Mouse (Mus musculus) midbrain, embryonic 11.5 days (tissue): ENCODE data around the gene Stk39. TPM values are rescaled to one million over a fixed set of nuclear protein-coding genes. Genes with fewer than 3 reads are reported as not detected.

Experiments used
- ATAC-seq: fragments of 200-750 bp; cut with Nextera tagmentation; 2 replicates; pipeline ENCODE4 v1.8.0; 2017; ENCODE audit warnings: moderate TSS enrichment, moderate library complexity; ENCODE audit not compliant: low FRiP score
- DNase-seq: peaks from one replicate; pipeline ENCODE4 v3.0.0; 2015; ENCODE audit warnings: low spot score; ENCODE audit errors: missing footprints
- H3K27ac ChIP-seq: fragments of 300-500 bp; sonication (generic); 2 replicates; pipeline ENCODE4 v1.5.1; 2014; ENCODE audit warnings: low read depth, low read length
- H3K27me3 ChIP-seq: fragments of 300-500 bp; sonication (generic); 2 replicates; pipeline ENCODE4 v1.6.1; 2014; ENCODE audit warnings: mild to moderate bottlenecking, low read length, moderate library complexity, mixed read lengths; ENCODE audit not compliant: control insufficient read depth, insufficient read depth
- H3K36me3 ChIP-seq: fragments of 300-500 bp; sonication (generic); 2 replicates; pipeline ENCODE4 v1.6.1; 2014; ENCODE audit warnings: mild to moderate bottlenecking, low read length, moderate library complexity, mixed read lengths; ENCODE audit not compliant: control insufficient read depth, insufficient read depth
- H3K4me1 ChIP-seq: fragments of 300-500 bp; sonication (generic); 2 replicates; pipeline ENCODE4 v1.6.1; 2014; ENCODE audit warnings: low read length; ENCODE audit not compliant: control insufficient read depth, insufficient read depth
- H3K4me2 ChIP-seq: fragments of 300-500 bp; sonication (generic); 2 replicates; pipeline ENCODE4 v1.6.1; 2014; ENCODE audit warnings: mild to moderate bottlenecking, moderate library complexity
- H3K4me3 ChIP-seq: fragments of 300-500 bp; sonication (generic); 2 replicates; pipeline ENCODE4 v1.5.1; 2014; ENCODE audit warnings: low read depth, low read length
- H3K9ac ChIP-seq: fragments of 300-500 bp; sonication (generic); 2 replicates; pipeline ENCODE4 v1.6.1; 2014; ENCODE audit warnings: low read length
- H3K9me3 ChIP-seq: fragments of 300-500 bp; sonication (generic); 2 replicates; pipeline ENCODE4 v1.6.1; 2016; ENCODE audit warnings: low read length; ENCODE audit not compliant: control insufficient read depth
- WGBS: fragments of 180-500 bp; shearing (Covaris S2); extraction: QIAGEN DNeasy Blood & Tissue Kit; methylation state at CpG from one replicate; pipeline ENCODE4 v1.1.7; 2014; 5-methylcytosine and 5-hydroxymethylcytosine counted together
- polyA plus RNA-seq: library from polyadenylated mRNA; unstranded; fragments of >200 nt; fragmentation: Nextera tagmentation; extraction: Ambion mirVana; gene quantifications from 2 replicates; pipeline ENCODE4 v1.2.1, GENCODE M21; 2014

Gene Stk39
- polyA plus RNA-seq, 1 experiment from 2014 or later, result 52.5 TPM

GRCm38 (mm10) chr2:68192605-68193464 is 279.2 kb downstream of the Stk39 start:
- Histone ChIP-seq H3K36me3 (no peaks in the 10 kb centered on the region), H3K4me3 (no peak overlapping the region), H3K9me3 (no peaks in the 10 kb centered on the region), H3K4me1 (no peaks in the 10 kb centered on the region), H3K27me3 (no peaks in the 10 kb centered on the region), H3K27ac (no peak overlapping the region), H3K9ac (no peak overlapping the region), H3K4me2 (no peak overlapping the region)
- WGBS, result 93% methylated on average over 5 of the region's 5 CpGs
- DNase-seq, result no peak
- no peak for ATAC-seq

GRCm38 (mm10) chr2:68176425-68176824 is 295.6 kb downstream of the Stk39 start:
- Histone ChIP-seq H3K27ac (no peak overlapping the region), H3K4me2 (no peak overlapping the region), H3K4me1 (0 out of 2 replicates have a peak, but pooled peaks cover 2% of the 10 kb centered on the region), H3K27me3 (no peaks in the 10 kb centered on the region), H3K4me3 (no peak overlapping the region), H3K9ac (no peak overlapping the region), H3K36me3 (no peaks in the 10 kb centered on the region), H3K9me3 (no peaks in the 10 kb centered on the region)
- no peak for DNase-seq
- 93% methylated on average over 3 of the region's 3 CpGs for WGBS
- no peak for ATAC-seq

GRCm38 (mm10) chr2:68171306-68171705 is 300.8 kb downstream of the Stk39 start:
- no peak for DNase-seq
- Histone ChIP-seq H3K4me1 (0 out of 2 replicates have a peak, but pooled peaks cover 2% of the 10 kb centered on the region), H3K9me3 (no peaks in the 10 kb centered on the region), H3K36me3 (no peaks in the 10 kb centered on the region), H3K4me3 (no peak overlapping the region), H3K27me3 (no peaks in the 10 kb centered on the region), H3K27ac (no peak overlapping the region), H3K9ac (no peak overlapping the region), H3K4me2 (no peak overlapping the region)
- ATAC-seq, result no peak
- WGBS, result 90% methylated on average over 10 of the region's 10 CpGs

- Histone ChIP-seq H3K4me3 (no peak overlapping the region), H3K9me3 (no peaks in the 10 kb centered on the region), H3K4me1 (no peaks in the 10 kb centered on the region), H3K9ac (no peak overlapping the region), H3K27ac (no peak overlapping the region), H3K4me2 (no peak overlapping the region), H3K27me3 (no peaks in the 10 kb centered on the region), H3K36me3 (no peaks in the 10 kb centered on the region)
- 90% methylated on average over 4 of the region's 4 CpGs for WGBS
- no peak for DNase-seq
- no peak for ATAC-seq
Observed at GRCm38 (mm10) chr2:68162012-68162411, 310.1 kb downstream of the Stk39 start.

- Histone ChIP-seq H3K4me2 (no peak overlapping the region), H3K36me3 (no peaks in the 10 kb centered on the region), H3K4me3 (no peak overlapping the region), H3K9me3 (no peaks in the 10 kb centered on the region), H3K27ac (no peak overlapping the region), H3K4me1 (no peaks in the 10 kb centered on the region), H3K9ac (no peak overlapping the region), H3K27me3 (no peaks in the 10 kb centered on the region)
- ATAC-seq, result no peak
- no peak for DNase-seq
- WGBS, result 85% methylated on average over 2 of the region's 2 CpGs
Observed at GRCm38 (mm10) chr2:68160566-68160965, 311.5 kb downstream of the Stk39 start.

Other genes starting within 250 kb of the Stk39 start
- gene 4933409G03Rik, start 110.1 kb upstream of the Stk39 start, polyA plus RNA-seq, result not detected in 2 replicates
- gene 4932414N04Rik, start 184.2 kb upstream of the Stk39 start, polyA plus RNA-seq, result not detected in 2 replicates